Mouse (Mus musculus) erythroid progenitor cell, adult 5-6 weeks (primary cell): Measurements from ENCODE around the gene Olah. TPM values are rescaled to one million over a fixed set of nuclear protein-coding genes. Genes with fewer than 3 reads are reported as not detected.

ENCODE experiments used
- total RNA-seq, 2 experiments: library from RNA; stranded (forward) in 1 of 2; stranded (reverse) in 1 of 2; fragments of 150-400 nt in 1 of 2; fragments of 186-747, 209-891 nt in 1 of 2; gene quantifications; 2 replicates each; pipeline versions ENCODE4 v1.2.3 to v1.2.4; 2015 to 2017; ENCODE audit warnings: low replicate concordance in 2 of 2

Gene Olah
- total RNA-seq, 2 experiments from 2014 or later = not detected

Other genes starting within 250 kb of the Olah start
- 9.7 and 11.7 TPM in 2 replicates for gene Nmt2, start 113.0 kb downstream of the Olah start, total RNA-seq (2015; ENCODE audit: low replicate concordance)
- 13.8 and 15.3 TPM in 2 replicates for gene Nmt2, start 113.0 kb downstream of the Olah start, total RNA-seq (2017; ENCODE audit: low replicate concordance)
- 2.5 and 5.8 TPM in 2 replicates for gene Rpp38, start 64.6 kb downstream of the Olah start, total RNA-seq (2015; ENCODE audit: low replicate concordance)
- gene Rpp38, start 64.6 kb downstream of the Olah start, total RNA-seq (2017; ENCODE audit: low replicate concordance) = 2.6 TPM in 1 of 2 replicates, not detected in the other
- gene Acbd7, start 61.0 kb downstream of the Olah start, total RNA-seq (2015; ENCODE audit: low replicate concordance) = not detected in 2 replicates
- gene Acbd7, start 61.0 kb downstream of the Olah start, total RNA-seq (2017; ENCODE audit: low replicate concordance) = not detected in 2 replicates
- gene Meig1, start 25.4 kb upstream of the Olah start, total RNA-seq (2015; ENCODE audit: low replicate concordance) = not detected in 2 replicates
- gene Meig1, start 25.4 kb upstream of the Olah start, total RNA-seq (2017; ENCODE audit: low replicate concordance) = not detected in 2 replicates
- gene Dclre1c, start 26.9 kb upstream of the Olah start, total RNA-seq (2015; ENCODE audit: low replicate concordance) = 16.8 and 21.3 TPM in 2 replicates
- gene Dclre1c, start 26.9 kb upstream of the Olah start, total RNA-seq (2017; ENCODE audit: low replicate concordance) = 12.2 and 17.9 TPM in 2 replicates
- 14.8 and 15.5 TPM in 2 replicates for gene Suv39h2, start 77.8 kb upstream of the Olah start, total RNA-seq (2015; ENCODE audit: low replicate concordance)
- gene Suv39h2, start 77.8 kb upstream of the Olah start, total RNA-seq (2017; ENCODE audit: low replicate concordance) = 8.7 and 9.2 TPM in 2 replicates
- 7.2 and 10.5 TPM in 2 replicates for gene Gm45902, start 115.6 kb upstream of the Olah start, total RNA-seq (2015; ENCODE audit: low replicate concordance)
- gene Gm45902, start 115.6 kb upstream of the Olah start, total RNA-seq (2017; ENCODE audit: low replicate concordance) = 14.0 and 14.7 TPM in 2 replicates
- gene Hspa14, start 115.6 kb upstream of the Olah start, total RNA-seq (2015; ENCODE audit: low replicate concordance) = 57.8 and 72.1 TPM in 2 replicates
- gene Hspa14, start 115.6 kb upstream of the Olah start, total RNA-seq (2017; ENCODE audit: low replicate concordance) = 94.5 and 181 TPM in 2 replicates
- not detected in 2 replicates for gene Cdnf, start 115.8 kb upstream of the Olah start, total RNA-seq (2015; ENCODE audit: low replicate concordance)
- gene Cdnf, start 115.8 kb upstream of the Olah start, total RNA-seq (2017; ENCODE audit: low replicate concordance) = 0.39 TPM in 1 of 2 replicates, not detected in the other
- 155 and 288 TPM in 2 replicates for gene Fam107b, start 173.3 kb upstream of the Olah start, total RNA-seq (2015; ENCODE audit: low replicate concordance)
- gene Fam107b, start 173.3 kb upstream of the Olah start, total RNA-seq (2017; ENCODE audit: low replicate concordance) = 101 and 104 TPM in 2 replicates